Mouse (Mus musculus): ENCODE measurements at regions not wholly inside any gene's neighbourhood (a gene's known extent, or its start where the extent isn't known, plus 50 kb on each side); places are given as distances from the start of the nearest gene placed in this dataset.

DNA sequence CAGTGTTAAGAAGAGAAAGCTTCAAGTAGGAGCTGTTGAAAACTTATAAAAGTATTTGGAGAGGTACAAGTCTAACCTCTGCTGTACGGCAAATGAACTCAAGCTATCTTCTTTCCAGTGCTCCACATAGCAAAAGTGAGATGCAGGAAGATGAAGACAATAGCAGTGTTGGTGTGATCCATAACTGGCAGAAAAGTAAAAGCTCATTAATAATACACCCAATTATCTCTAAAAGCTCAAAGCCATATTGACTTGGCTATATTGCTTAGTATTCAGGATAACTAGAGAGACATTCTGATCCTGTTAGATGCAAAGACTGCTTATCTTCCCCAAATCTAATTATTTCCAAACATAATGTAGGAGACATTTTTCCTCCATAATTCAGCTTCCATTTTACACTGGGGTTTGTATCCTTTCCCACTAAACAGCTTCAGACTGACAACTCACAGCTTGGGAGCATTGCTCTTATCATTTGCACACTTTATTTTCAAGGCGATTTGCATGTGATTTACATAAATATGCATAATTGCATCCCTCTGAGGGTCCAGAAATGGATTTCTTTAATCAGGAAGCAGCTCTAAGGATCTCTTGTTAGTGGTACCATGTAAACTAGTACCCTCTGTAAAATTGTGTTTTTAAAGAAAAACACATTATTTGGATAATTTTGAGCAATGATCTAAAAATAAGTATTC is 248.5 kb upstream of the Pom121l12 start:
- no peak overlapping the region for H3K27ac ChIP-seq (replicated peaks)
- no peak overlapping the region for H3K9ac ChIP-seq
- H3K36me3 ChIP-seq, result no peaks in the 10 kb centered on the region
- ATAC-seq (ENCODE audit: low read depth), result no peak; the same call in 1 of the 2 replicates
- WGBS, result 68% methylated on average over 2 of the region's 2 CpGs
- no peaks in the 10 kb centered on the region for H3K4me1 ChIP-seq (replicated peaks)
- H3K9me3 ChIP-seq, result no peaks in the 10 kb centered on the region
- H3K4me2 ChIP-seq, result no peak overlapping the region
- H3K27me3 ChIP-seq, result no peaks in the 10 kb centered on the region
- H3K4me3 ChIP-seq, result no peak overlapping the region

DNA sequence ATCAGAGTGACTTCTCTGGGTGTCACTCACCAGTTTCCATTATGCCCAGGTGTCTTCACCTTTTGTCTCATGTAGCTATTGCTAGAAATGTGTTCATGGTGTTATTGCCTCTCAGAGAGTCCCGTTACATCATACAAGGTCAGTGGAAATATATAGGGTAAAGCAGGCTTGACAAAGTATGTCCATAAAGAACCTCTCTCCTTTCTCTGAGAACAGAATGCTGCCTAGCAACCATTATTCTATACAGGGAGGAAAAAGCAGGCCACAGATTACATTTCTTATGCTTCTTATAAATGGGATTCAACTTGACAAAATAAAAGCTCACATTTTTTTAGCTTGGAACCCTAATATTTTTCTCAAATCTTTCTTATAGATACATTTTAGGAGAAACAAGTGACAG is 220.6 kb upstream of the Pom121l12 start:
- no peak overlapping the region for H3K27ac ChIP-seq (replicated peaks)
- H3K36me3 ChIP-seq, result no peaks in the 10 kb centered on the region
- no peak overlapping the region for H3K4me2 ChIP-seq
- no peaks in the 10 kb centered on the region for H3K27me3 ChIP-seq
- 14% methylated on average over 1 of the region's 1 CpGs for WGBS
- no peak for ATAC-seq (ENCODE audit: low read depth)
- peaks cover 9% of the 10 kb centered on the region for H3K4me1 ChIP-seq (replicated peaks)
- H3K4me3 ChIP-seq, result no peak overlapping the region
- H3K9me3 ChIP-seq, result no peaks in the 10 kb centered on the region
- H3K9ac ChIP-seq, result no peak overlapping the region

DNA sequence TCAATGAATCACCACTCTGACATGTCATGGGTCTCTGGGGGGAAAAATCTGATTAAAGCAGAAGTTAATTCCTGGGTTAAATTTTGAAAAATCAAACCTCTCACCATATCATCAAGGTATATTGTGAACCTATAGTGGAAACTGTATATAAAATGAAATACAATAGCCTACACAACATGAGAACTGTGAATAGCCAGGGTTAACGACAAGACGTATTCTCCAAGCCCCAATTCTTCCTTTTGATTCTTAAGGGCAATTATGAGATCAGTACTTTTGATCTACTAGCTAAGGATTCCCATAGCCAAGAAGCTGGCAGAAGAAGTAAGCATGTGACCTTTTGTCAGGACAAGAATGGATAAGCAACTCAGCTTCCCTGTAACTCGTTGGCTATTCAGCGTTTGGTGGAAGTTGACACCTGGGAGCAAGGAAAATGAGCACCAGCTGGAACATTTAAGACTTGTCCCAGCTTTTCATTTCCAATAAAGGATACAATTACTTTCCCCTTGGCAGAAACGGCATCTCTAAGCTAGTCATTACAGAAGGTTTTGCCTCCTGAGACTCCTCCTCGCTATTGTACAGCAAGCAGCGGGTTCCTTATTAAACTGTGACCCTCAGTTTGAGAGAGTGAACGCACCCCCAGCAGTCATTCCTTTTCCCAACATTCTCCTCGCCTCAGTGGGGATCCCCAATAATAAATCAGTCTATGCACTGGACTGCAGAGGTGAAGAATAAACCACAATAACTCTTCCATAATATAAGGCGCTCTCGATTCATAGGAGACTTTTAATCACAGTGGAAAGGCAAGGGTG is 219.1 kb upstream of the Pom121l12 start:
- H3K4me2 ChIP-seq, result no peak overlapping the region
- no peaks in the 10 kb centered on the region for H3K36me3 ChIP-seq
- H3K4me3 ChIP-seq, result no peak overlapping the region
- H3K9me3 ChIP-seq, result no peaks in the 10 kb centered on the region
- no peak overlapping the region for H3K9ac ChIP-seq
- peak; percentile 94 for ATAC-seq (ENCODE audit: low read depth)
- WGBS, result 18% methylated on average over 11 of the region's 11 CpGs
- no peak overlapping the region for H3K27ac ChIP-seq (replicated peaks)
- H3K4me1 ChIP-seq (replicated peaks), result peaks cover 9% of the 10 kb centered on the region
- H3K27me3 ChIP-seq, result no peaks in the 10 kb centered on the region; the same call in 1 of the 2 replicates

DNA sequence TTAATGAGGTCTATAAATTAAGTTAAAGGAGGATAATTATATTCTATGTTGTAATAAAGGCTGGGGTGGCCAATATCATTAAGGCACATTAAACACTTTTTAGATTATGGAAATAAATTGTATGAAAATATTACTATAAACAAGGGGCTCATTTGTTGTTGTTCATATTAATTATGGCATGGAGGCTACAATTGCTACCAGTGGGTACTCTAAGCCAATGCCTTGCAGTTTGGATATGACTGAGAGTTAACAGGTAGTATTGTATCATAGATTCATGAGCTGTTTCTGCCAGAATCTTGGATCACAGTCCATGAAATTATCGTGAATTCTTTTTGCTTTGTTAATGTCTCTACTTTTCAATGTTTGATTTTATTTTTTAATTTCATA is 218.5 kb upstream of the Pom121l12 start:
- no peaks in the 10 kb centered on the region for H3K36me3 ChIP-seq
- H3K9me3 ChIP-seq, result no peaks in the 10 kb centered on the region
- no peak overlapping the region for H3K4me2 ChIP-seq
- no peak overlapping the region for H3K27ac ChIP-seq (replicated peaks)
- peaks cover 9% of the 10 kb centered on the region for H3K4me1 ChIP-seq (replicated peaks)
- H3K4me3 ChIP-seq, result no peak overlapping the region
- WGBS, result 54% methylated on average over 1 of the region's 1 CpGs
- no peak for ATAC-seq (ENCODE audit: low read depth)
- H3K27me3 ChIP-seq, result no peaks in the 10 kb centered on the region; the same call in 1 of the 2 replicates
- no peak overlapping the region for H3K9ac ChIP-seq

DNA sequence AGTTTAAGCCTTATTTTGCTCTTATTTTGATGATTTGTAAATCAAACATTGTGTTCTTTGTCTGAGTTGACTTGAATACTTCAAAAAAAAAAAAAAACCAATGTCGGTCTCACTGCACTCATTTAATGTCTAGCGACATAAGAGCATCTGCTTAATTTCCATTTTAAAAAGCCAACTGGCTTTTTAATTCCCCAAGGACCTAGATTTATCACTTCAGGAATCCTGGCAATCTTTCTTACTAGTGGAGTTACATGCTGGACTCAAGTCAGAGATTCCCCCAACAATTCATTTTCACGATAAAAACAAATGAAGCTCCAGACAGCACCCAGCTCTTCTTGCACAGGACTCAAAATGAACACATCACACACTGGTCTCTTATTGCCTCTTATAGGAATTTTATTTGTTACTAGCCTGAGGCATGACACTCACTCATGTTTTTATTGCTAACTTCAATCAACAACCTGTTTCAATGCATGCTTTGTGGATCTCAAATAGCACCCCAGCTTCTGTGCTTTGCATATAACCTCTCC is 212.0 kb upstream of the Pom121l12 start:
- ATAC-seq (ENCODE audit: low read depth), result peak; percentile 80
- Histone ChIP-seq H3K4me1 (replicated peaks) (peaks cover 9% of the 10 kb centered on the region; the same call in 1 of the 2 replicates), H3K4me3 (no peak overlapping the region), H3K9ac (no peak overlapping the region), H3K9me3 (no peaks in the 10 kb centered on the region), H3K4me2 (no peak overlapping the region), H3K36me3 (no peaks in the 10 kb centered on the region), H3K27ac (replicated peaks) (no peak overlapping the region), H3K27me3 (no peaks in the 10 kb centered on the region; the same call in 1 of the 2 replicates)
- whole genome bisulfite sequencing, result 19% methylated on average over 3 of the region's 3 CpGs

DNA sequence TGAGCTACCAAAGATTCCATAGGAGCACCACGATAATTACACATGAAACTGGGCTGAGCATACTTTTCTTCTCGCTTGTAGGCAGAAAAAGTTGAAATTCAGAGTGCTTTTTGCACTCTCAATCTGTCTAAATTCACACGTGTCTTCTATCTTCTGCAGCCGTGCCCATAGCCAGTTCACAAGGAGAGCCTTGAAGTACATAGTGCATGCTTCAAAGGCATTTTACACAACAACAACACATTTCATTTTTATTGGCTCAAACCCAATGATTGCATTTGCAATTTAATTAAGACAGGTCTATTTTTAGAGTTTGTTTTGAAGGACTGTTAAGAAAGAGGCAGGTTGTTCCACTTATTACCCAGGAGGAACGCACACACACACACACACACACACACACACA is 211.4 kb upstream of the Pom121l12 start:
- H3K27ac ChIP-seq (replicated peaks), result no peak overlapping the region
- H3K36me3 ChIP-seq, result no peaks in the 10 kb centered on the region
- H3K4me1 ChIP-seq (replicated peaks), result peaks cover 9% of the 10 kb centered on the region; the same call in 1 of the 2 replicates
- H3K9me3 ChIP-seq, result no peaks in the 10 kb centered on the region
- no peak overlapping the region for H3K4me3 ChIP-seq
- no peak overlapping the region for H3K4me2 ChIP-seq
- ATAC-seq (ENCODE audit: low read depth), result no peak
- H3K27me3 ChIP-seq, result no peaks in the 10 kb centered on the region; the same call in 1 of the 2 replicates
- H3K9ac ChIP-seq, result no peak overlapping the region
- WGBS, result 79% methylated on average over 5 of the region's 5 CpGs
